Mouse (Mus musculus) cerebellum, adult 2 months (tissue): Measurements from ENCODE around the gene Guca2b. TPM values are rescaled to one million over a fixed set of nuclear protein-coding genes. Genes with fewer than 3 reads are reported as not detected.
A peak's percentile ranks its signal among the peaks of the same experiment; 100 is the strongest.

Source experiments
- DNase-seq, 2 experiments: peaks; one replicate each; pipeline ENCODE4 v3.0.0; 2021
- H3K27ac ChIP-seq: fragments of 200-500 bp; 2 replicates; pipeline ENCODE4 v1.5.1; 2012; ENCODE audit warnings: low read length, control low read depth, inconsistent platforms; ENCODE audit not compliant: insufficient read depth
- H3K27me3 ChIP-seq: fragments of 200-500 bp; 2 replicates; pipeline ENCODE4 v1.6.1; 2012; ENCODE audit warnings: inconsistent platforms, mild to moderate bottlenecking, low read length, moderate library complexity; ENCODE audit not compliant: control insufficient read depth, insufficient read depth
- H3K4me1 ChIP-seq: fragments of 200-500 bp; 2 replicates; pipeline ENCODE4 v1.6.1; 2011; ENCODE audit warnings: low read length; ENCODE audit not compliant: control insufficient read depth, insufficient read depth
- H3K4me3 ChIP-seq: fragments of 200-500 bp; replicated peaks from 2 replicates; pipeline ENCODE3; 2011; ENCODE audit warnings: mild to moderate bottlenecking, low read depth, low read length, control low read depth; ENCODE audit not compliant: insufficient read depth
- CTCF ChIP-seq: fragments of 200-500 bp; IDR thresholded peaks from 2 replicates; pipeline ENCODE4 v1.5.1; 2011; ENCODE audit warnings: low read depth, mild to moderate bottlenecking, control low read depth, low read length, moderate library complexity, borderline replicate concordance; ENCODE audit not compliant: insufficient read depth
- POLR2A ChIP-seq: fragments of 200-500 bp; IDR thresholded peaks from 2 replicates; pipeline ENCODE4 v1.6.1; 2011; ENCODE audit warnings: low read length, control low read depth, borderline replicate concordance; ENCODE audit not compliant: insufficient read depth
- WGBS: fragments of 180-500 bp; shearing (Covaris S2); methylation state at CpG from one replicate; pipeline ENCODE4 v1.1.7; 2018; 5-methylcytosine and 5-hydroxymethylcytosine counted together
- polyA plus RNA-seq: library from polyadenylated mRNA; depleted of rRNA; stranded (reverse); fragments of >200 nt; gene quantifications from 2 replicates; pipeline ENCODE4 v1.2.3, GENCODE M21; 2012

Guca2b gene
- polyA plus RNA-seq, 1 experiment = not detected

GRCm38 (mm10) chr4:119671164-119671563 lies 12.4 kb upstream of the Guca2b start:
- DNase-seq = no peak
- H3K27me3 ChIP-seq = no peaks in the 10 kb centered on the region
- TF ChIP-seq CTCF (no peak), POLR2A (no peak)
- no peaks in the 10 kb centered on the region; the same call in 1 of the 2 replicates for H3K4me1 ChIP-seq
- H3K4me3 ChIP-seq = no peak overlapping the region
- 91% methylated on average over 9 of the region's 9 CpGs for WGBS
- no peak overlapping the region for H3K27ac ChIP-seq

GRCm38 (mm10) chr4:119670736-119671135 lies 12.0 kb upstream of the Guca2b start:
- H3K27ac ChIP-seq = no peak overlapping the region

GRCm38 (mm10) chr4:119670210-119670555 lies 11.4 kb upstream of the Guca2b start:
- DNase-seq = no peak
- WGBS = 50% methylated on average over 7 of the region's 7 CpGs

More at GRCm38 (mm10) chr4:119670736-119671135, 12.0 kb upstream of the Guca2b start:
- WGBS = 50% methylated on average over 6 of the region's 6 CpGs
- no peaks in the 10 kb centered on the region for H3K27me3 ChIP-seq
- H3K4me1 ChIP-seq = no peaks in the 10 kb centered on the region; the same call in 1 of the 2 replicates
- DNase-seq = no peak
- no peak overlapping the region for H3K4me3 ChIP-seq
- no peak for TF ChIP-seq POLR2A
- TF ChIP-seq CTCF = no peak

GRCm38 (mm10) chr4:119669356-119670209 lies 10.8 kb upstream of the Guca2b start:
- H3K4me3 ChIP-seq = no peak overlapping the region
- no peaks in the 10 kb centered on the region; the same call in 1 of the 2 replicates for H3K4me1 ChIP-seq
- 76% methylated on average over 10 of the region's 10 CpGs for WGBS
- no peak for TF ChIP-seq CTCF
- no peak overlapping the region for H3K27ac ChIP-seq
- DNase-seq = no peak
- no peaks in the 10 kb centered on the region for H3K27me3 ChIP-seq

More at GRCm38 (mm10) chr4:119670210-119670555, 11.4 kb upstream of the Guca2b start:
- Histone ChIP-seq H3K27ac (no peak overlapping the region), H3K27me3 (no peaks in the 10 kb centered on the region), H3K4me3 (no peak overlapping the region), H3K4me1 (no peaks in the 10 kb centered on the region; the same call in 1 of the 2 replicates)
- TF ChIP-seq CTCF (no peak), POLR2A (no peak)

- DNase-seq = no peak
- no peak overlapping the region for H3K27ac ChIP-seq
- 81% methylated on average over 4 of the region's 4 CpGs for WGBS
Observed at GRCm38 (mm10) chr4:119668596-119668995, 9.8 kb upstream of the Guca2b start.

GRCm38 (mm10) chr4:119668185-119668584 lies 9.4 kb upstream of the Guca2b start:
- Histone ChIP-seq H3K27ac (no peak overlapping the region), H3K4me1 (no peaks in the 10 kb centered on the region; the same call in 1 of the 2 replicates), H3K4me3 (no peak overlapping the region), H3K27me3 (no peaks in the 10 kb centered on the region)
- TF ChIP-seq CTCF (no peak), POLR2A (no peak)
- DNase-seq = no peak
- WGBS = 88% methylated on average over 3 of the region's 3 CpGs

More at GRCm38 (mm10) chr4:119668596-119668995, 9.8 kb upstream of the Guca2b start:
- TF ChIP-seq POLR2A = no peak
- no peak for TF ChIP-seq CTCF
- H3K27me3 ChIP-seq = no peaks in the 10 kb centered on the region
- H3K4me3 ChIP-seq = no peak overlapping the region
- H3K4me1 ChIP-seq = no peaks in the 10 kb centered on the region; the same call in 1 of the 2 replicates

GRCm38 (mm10) chr4:119667454-119667853 lies 8.7 kb upstream of the Guca2b start:
- peak; percentile 76 for TF ChIP-seq CTCF
- TF ChIP-seq POLR2A = no peak
- H3K4me1 ChIP-seq = no peaks in the 10 kb centered on the region; the same call in 1 of the 2 replicates
- H3K4me3 ChIP-seq = no peak overlapping the region
- 21% methylated on average over 5 of the region's 5 CpGs for WGBS
- H3K27me3 ChIP-seq = no peaks in the 10 kb centered on the region
- peak; percentile 46 to 61 for DNase-seq
- no peak overlapping the region for H3K27ac ChIP-seq

GRCm38 (mm10) chr4:119666116-119666515 lies 7.4 kb upstream of the Guca2b start:
- WGBS = 36% methylated on average over 8 of the region's 8 CpGs
- no peak overlapping the region for H3K27ac ChIP-seq
- no peak for DNase-seq
- H3K27me3 ChIP-seq = no peaks in the 10 kb centered on the region
- no peak overlapping the region for H3K4me3 ChIP-seq
- TF ChIP-seq CTCF (no peak), POLR2A (no peak)
- no peaks in the 10 kb centered on the region; the same call in 1 of the 2 replicates for H3K4me1 ChIP-seq
